Mouse (Mus musculus): ENCODE measurements around the gene Gm9945. TPM values are rescaled to one million over a fixed set of nuclear protein-coding genes. Genes with fewer than 3 reads are reported as not detected.
A peak's percentile ranks its signal among the peaks of the same experiment; 100 is the strongest.

The Gm9945 gene
- polyA plus RNA-seq, 1 experiment from 2014 or later = not detected

GRCm38 (mm10) chr11:53520122-53520978 is 40.4 kb downstream of the Gm9945 start:
- Histone ChIP-seq H3K27ac (peak overlapping the region; percentile 85), H3K9ac (peak overlapping the region; percentile 82), H3K36me3 (no peaks in the 10 kb centered on the region), H3K4me3 (replicated peaks) (peak overlapping the region; percentile 86), H3K9me3 (replicated peaks) (no peaks in the 10 kb centered on the region), H3K4me1 (peaks cover 53% of the 10 kb centered on the region), H3K27me3 (peaks cover 6% of the 10 kb centered on the region), H3K4me2 (peak overlapping the region; percentile 83)
- ATAC-seq (replicated peaks; ENCODE audit: low FRiP score) = peak; percentile 67
- WGBS = 2% methylated on average over 24 of the region's 24 CpGs

- peak overlapping the region; percentile 86 for H3K4me3 ChIP-seq (replicated peaks)
- no peak for ATAC-seq (replicated peaks; ENCODE audit: low FRiP score)
- H3K9me3 ChIP-seq (replicated peaks) = no peaks in the 10 kb centered on the region
- H3K36me3 ChIP-seq = no peaks in the 10 kb centered on the region
- H3K27ac ChIP-seq = peak overlapping the region; percentile 85; the same call in 1 of the 2 replicates
- 45% methylated on average over 16 of the region's 16 CpGs for WGBS
- H3K27me3 ChIP-seq = peaks cover 6% of the 10 kb centered on the region
- peaks cover 61% of the 10 kb centered on the region for H3K4me1 ChIP-seq
- H3K9ac ChIP-seq = peak overlapping the region; percentile 82; the same call in 1 of the 2 replicates
- peak overlapping the region; percentile 83 for H3K4me2 ChIP-seq
Observed at GRCm38 (mm10) chr11:53521120-53521820, 41.3 kb downstream of the Gm9945 start.

GRCm38 (mm10) chr11:53521821-53522131 is 41.8 kb downstream of the Gm9945 start:
- H3K27ac ChIP-seq = 0 out of 2 replicates have a peak overlapping the region, but pooled peaks have one; percentile 85

GRCm38 (mm10) chr11:53522362-53522761 is 42.4 kb downstream of the Gm9945 start:
- H3K27me3 ChIP-seq = peaks cover 6% of the 10 kb centered on the region
- H3K4me2 ChIP-seq = no peak overlapping the region
- H3K4me1 ChIP-seq = peaks cover 61% of the 10 kb centered on the region
- H3K27ac ChIP-seq = no peak overlapping the region
- no peaks in the 10 kb centered on the region for H3K36me3 ChIP-seq
- no peak overlapping the region for H3K4me3 ChIP-seq (replicated peaks)
- WGBS = 94% methylated on average over 3 of the region's 3 CpGs
- H3K9ac ChIP-seq = no peak overlapping the region
- ATAC-seq (replicated peaks; ENCODE audit: low FRiP score) = no peak
- no peaks in the 10 kb centered on the region for H3K9me3 ChIP-seq (replicated peaks)

More at GRCm38 (mm10) chr11:53521821-53522131, 41.8 kb downstream of the Gm9945 start:
- Histone ChIP-seq H3K4me2 (no peak overlapping the region; the same call in 1 of the 2 replicates), H3K36me3 (no peaks in the 10 kb centered on the region), H3K4me3 (replicated peaks) (no peak overlapping the region; the same call in 1 of the 2 replicates), H3K4me1 (peaks cover 61% of the 10 kb centered on the region), H3K9ac (no peak overlapping the region), H3K9me3 (replicated peaks) (no peaks in the 10 kb centered on the region), H3K27me3 (peaks cover 6% of the 10 kb centered on the region)
- no peak for ATAC-seq (replicated peaks; ENCODE audit: low FRiP score)
- 85% methylated on average over 7 of the region's 7 CpGs for WGBS

- H3K4me3 ChIP-seq (replicated peaks) = no peak overlapping the region
- H3K36me3 ChIP-seq = no peaks in the 10 kb centered on the region
- peaks cover 6% of the 10 kb centered on the region for H3K27me3 ChIP-seq
- peaks cover 61% of the 10 kb centered on the region for H3K4me1 ChIP-seq
- H3K9me3 ChIP-seq (replicated peaks) = no peaks in the 10 kb centered on the region
- H3K9ac ChIP-seq = 0 out of 2 replicates have a peak overlapping the region, but pooled peaks have one; percentile 0
- no peak overlapping the region for H3K27ac ChIP-seq
- H3K4me2 ChIP-seq = no peak overlapping the region
- WGBS = 38% methylated on average over 9 of the region's 9 CpGs
- ATAC-seq (replicated peaks; ENCODE audit: low FRiP score) = no peak
Observed at GRCm38 (mm10) chr11:53522930-53523329, 43.0 kb downstream of the Gm9945 start.

GRCm38 (mm10) chr11:53523545-53524405 is 43.8 kb downstream of the Gm9945 start:
- no peak for ATAC-seq (replicated peaks; ENCODE audit: low FRiP score)
- Histone ChIP-seq H3K9ac (no peak overlapping the region), H3K9me3 (replicated peaks) (no peaks in the 10 kb centered on the region), H3K27me3 (peaks cover 2% of the 10 kb centered on the region), H3K4me1 (peaks cover 66% of the 10 kb centered on the region), H3K4me2 (no peak overlapping the region), H3K4me3 (replicated peaks) (no peak overlapping the region), H3K27ac (no peak overlapping the region), H3K36me3 (no peaks in the 10 kb centered on the region)
- WGBS = 70% methylated on average over 14 of the region's 14 CpGs

GRCm38 (mm10) chr11:53524905-53525304 is 44.9 kb downstream of the Gm9945 start:
- Histone ChIP-seq H3K4me2 (no peak overlapping the region), H3K9ac (no peak overlapping the region), H3K36me3 (no peaks in the 10 kb centered on the region), H3K27ac (no peak overlapping the region), H3K4me1 (peaks cover 69% of the 10 kb centered on the region), H3K9me3 (replicated peaks) (no peaks in the 10 kb centered on the region), H3K27me3 (no peaks in the 10 kb centered on the region), H3K4me3 (replicated peaks) (no peak overlapping the region)
- 76% methylated on average over 6 of the region's 6 CpGs for WGBS
- no peak for ATAC-seq (replicated peaks; ENCODE audit: low FRiP score)

- no peak for ATAC-seq (replicated peaks; ENCODE audit: low FRiP score)
- Histone ChIP-seq H3K36me3 (no peaks in the 10 kb centered on the region), H3K4me3 (replicated peaks) (no peak overlapping the region), H3K9me3 (replicated peaks) (no peaks in the 10 kb centered on the region), H3K4me1 (peaks cover 66% of the 10 kb centered on the region), H3K27me3 (no peaks in the 10 kb centered on the region), H3K27ac (no peak overlapping the region), H3K9ac (no peak overlapping the region), H3K4me2 (no peak overlapping the region)
- WGBS = 56% methylated on average over 4 of the region's 4 CpGs
Observed at GRCm38 (mm10) chr11:53525461-53525860, 45.5 kb downstream of the Gm9945 start.

- Histone ChIP-seq H3K9ac (no peak overlapping the region), H3K36me3 (peaks cover 12% of the 10 kb centered on the region), H3K4me2 (no peak overlapping the region), H3K27me3 (no peaks in the 10 kb centered on the region), H3K4me1 (peaks cover 39% of the 10 kb centered on the region), H3K27ac (no peak overlapping the region), H3K4me3 (replicated peaks) (no peak overlapping the region), H3K9me3 (replicated peaks) (no peaks in the 10 kb centered on the region)
- no peak for ATAC-seq (replicated peaks; ENCODE audit: low FRiP score)
- WGBS = 52% methylated on average over 9 of the region's 9 CpGs
Observed at GRCm38 (mm10) chr11:53528397-53529252, 48.7 kb downstream of the Gm9945 start.

GRCm38 (mm10) chr11:53529253-53529557 is 49.2 kb downstream of the Gm9945 start:
- WGBS = 59% methylated on average over 6 of the region's 6 CpGs
- no peaks in the 10 kb centered on the region for H3K27me3 ChIP-seq
- H3K4me2 ChIP-seq = no peak overlapping the region

GRCm38 (mm10) chr11:53530001-53530400 is 50.0 kb downstream of the Gm9945 start:
- Histone ChIP-seq H3K9ac (no peak overlapping the region), H3K4me2 (no peak overlapping the region), H3K36me3 (peaks cover 26% of the 10 kb centered on the region), H3K27me3 (no peaks in the 10 kb centered on the region), H3K9me3 (replicated peaks) (no peaks in the 10 kb centered on the region), H3K27ac (no peak overlapping the region), H3K4me1 (peaks cover 28% of the 10 kb centered on the region), H3K4me3 (replicated peaks) (no peak overlapping the region)
- WGBS = 79% methylated on average over 9 of the region's 9 CpGs
- ATAC-seq (replicated peaks; ENCODE audit: low FRiP score) = no peak

More at GRCm38 (mm10) chr11:53529253-53529557, 49.2 kb downstream of the Gm9945 start:
- Histone ChIP-seq H3K36me3 (peaks cover 18% of the 10 kb centered on the region), H3K4me1 (peaks cover 34% of the 10 kb centered on the region), H3K9me3 (replicated peaks) (no peaks in the 10 kb centered on the region), H3K4me3 (replicated peaks) (no peak overlapping the region), H3K9ac (no peak overlapping the region), H3K27ac (no peak overlapping the region)
- ATAC-seq (replicated peaks; ENCODE audit: low FRiP score) = no peak

Measured in kidney, embryonic 15.5 days (tissue).